Mouse (Mus musculus) kidney, postnatal 36 days (tissue): ENCODE measurements at regions not wholly inside any gene's neighbourhood (a gene's known extent, or its start where the extent isn't known, plus 50 kb on each side); places are given as distances from the start of the nearest gene placed in this dataset.

Experiments
- DNase-seq, 2 experiments: peaks; one replicate each; pipeline ENCODE4 v3.0.0; 2021 to 2022; ENCODE audit warnings: mixed read lengths in 2 of 2

GRCm38 (mm10) chr17:3248875-3249274 lies 77.5 kb upstream of the Tiam2 start:
- no peak for DNase-seq

- peak in 1 of 2 experiments; percentile 50 for DNase-seq
These were observed 77.1 kb upstream of the Tiam2 start for GRCm38 (mm10) chr17:3249320-3249719.

GRCm38 (mm10) chr17:3251176-3251575 lies 75.2 kb upstream of the Tiam2 start:
- no peak for DNase-seq

- peak in 1 of 2 experiments; percentile 30 for DNase-seq
These were observed 74.4 kb upstream of the Tiam2 start for GRCm38 (mm10) chr17:3251966-3252365.

- peak; percentile 42 to 84 for DNase-seq
These were observed 72.7 kb upstream of the Tiam2 start for GRCm38 (mm10) chr17:3253508-3254176.

- DNase-seq, result no peak
These were observed 69.6 kb upstream of the Tiam2 start for GRCm38 (mm10) chr17:3256765-3257164.

- DNase-seq, result no peak
These were observed 67.4 kb upstream of the Tiam2 start for GRCm38 (mm10) chr17:3258811-3259510.

GRCm38 (mm10) chr17:3260796-3261195 lies 65.6 kb upstream of the Tiam2 start:
- DNase-seq, result no peak

- peak; percentile 80 to 92 for DNase-seq
These were observed 53.0 kb upstream of the Tiam2 start for GRCm38 (mm10) chr17:3273108-3274091.

- DNase-seq, result no peak
These were observed 51.7 kb upstream of the Tiam2 start for GRCm38 (mm10) chr17:3274449-3275285.
